Mouse (Mus musculus) right cerebral cortex, postnatal 10 days (tissue): Measurements from ENCODE around the gene Kdelr3.

Experiments used
- DNase-seq, 2 experiments: peaks; one replicate each; pipeline ENCODE4 v3.0.0; 2021; ENCODE audit warnings: low spot score in 2 of 2

Gene Kdelr3

GRCm38 (mm10) chr15:79511553-79512320 is 4.5 kb upstream of the Kdelr3 start:
- peak; percentile 94 to 95 for DNase-seq

DNA sequence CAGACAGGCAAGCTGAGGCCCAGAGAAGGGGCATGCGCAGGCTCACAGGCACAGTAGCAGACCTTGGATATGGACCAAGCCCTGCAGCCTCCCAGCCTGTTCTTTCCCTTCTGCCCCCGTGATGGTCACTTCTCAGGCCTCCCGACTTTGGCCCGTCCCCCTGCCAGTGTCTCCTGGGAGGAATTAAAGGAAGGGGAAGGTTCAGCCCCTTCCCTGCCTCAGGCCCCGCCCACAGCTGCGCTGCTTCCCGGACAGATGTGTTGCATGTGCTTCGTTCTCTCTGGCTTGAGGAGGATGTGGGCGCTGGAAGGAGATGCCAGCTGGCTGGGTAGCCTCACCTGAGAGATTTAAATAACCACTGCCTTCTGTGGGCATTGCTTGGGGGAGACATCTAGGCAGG is 2.3 kb upstream of the Kdelr3 start:
- no peak for DNase-seq

GRCm38 (mm10) chr15:79517710-79518109 is 1.5 kb downstream of the Kdelr3 start:
- DNase-seq, result no peak

- DNase-seq, result no peak
These were observed 2.4 kb downstream of the Kdelr3 start for GRCm38 (mm10) chr15:79518571-79518970.

DNA sequence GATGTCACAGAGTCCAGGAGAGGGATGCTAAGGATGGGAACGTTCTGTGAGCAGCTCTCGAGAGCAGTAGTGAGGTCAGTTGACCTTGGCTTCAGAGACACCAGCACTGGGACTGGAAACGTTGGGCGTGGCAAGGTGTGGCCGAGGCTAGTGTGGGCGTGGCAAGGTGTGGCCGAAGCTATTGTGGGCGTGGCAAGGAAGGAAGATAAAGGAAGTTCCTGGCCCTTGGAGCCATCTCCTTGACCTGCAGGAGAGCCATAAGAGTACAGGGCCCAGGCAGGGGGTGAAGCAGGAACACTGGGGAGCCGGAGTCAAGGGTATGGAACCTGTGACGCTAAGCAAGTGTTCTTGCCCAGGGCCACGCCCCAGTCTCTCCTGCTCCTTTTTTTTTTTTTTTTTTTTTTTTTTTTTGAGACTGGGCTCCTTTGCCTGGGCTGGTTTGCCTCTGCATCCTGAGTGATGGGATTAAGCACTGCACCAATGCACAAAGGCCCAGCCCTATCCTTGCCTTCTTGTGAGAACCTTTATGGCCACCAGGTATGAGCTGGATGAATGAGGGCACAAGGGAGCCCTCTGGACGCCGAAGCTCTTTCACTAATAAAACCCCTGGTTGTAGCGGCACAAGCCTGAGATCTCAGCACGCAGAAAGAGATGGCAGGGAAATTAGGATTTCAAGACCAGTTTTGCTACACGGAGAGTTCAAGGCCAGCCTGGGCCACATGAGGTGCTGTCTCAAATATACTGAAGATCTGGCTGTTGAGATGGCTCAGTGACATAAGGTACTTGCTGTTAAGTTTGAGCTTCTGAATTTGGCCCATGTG is 3.4 kb downstream of the Kdelr3 start:
- DNase-seq, result no peak

DNA sequence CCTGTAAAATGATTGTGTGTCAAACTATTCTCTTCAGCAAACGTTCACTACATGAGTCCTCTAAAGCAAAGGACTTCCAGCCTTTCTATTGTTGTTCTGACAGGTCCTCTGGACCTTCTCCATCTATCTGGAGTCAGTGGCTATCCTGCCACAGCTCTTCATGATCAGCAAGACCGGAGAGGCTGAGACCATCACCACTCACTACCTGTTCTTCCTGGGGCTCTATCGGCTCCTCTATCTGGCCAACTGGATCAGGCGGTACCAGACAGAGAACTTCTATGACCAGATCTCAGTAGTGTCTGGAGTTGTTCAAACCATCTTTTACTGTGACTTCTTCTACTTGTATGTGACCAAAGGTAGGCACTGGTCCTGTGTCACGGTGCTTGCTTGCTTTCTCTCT is 9.4 kb downstream of the Kdelr3 start:
- no peak for DNase-seq

- DNase-seq, result no peak
These were observed 10.0 kb downstream of the Kdelr3 start for GRCm38 (mm10) chr15:79525979-79526768.

DNA sequence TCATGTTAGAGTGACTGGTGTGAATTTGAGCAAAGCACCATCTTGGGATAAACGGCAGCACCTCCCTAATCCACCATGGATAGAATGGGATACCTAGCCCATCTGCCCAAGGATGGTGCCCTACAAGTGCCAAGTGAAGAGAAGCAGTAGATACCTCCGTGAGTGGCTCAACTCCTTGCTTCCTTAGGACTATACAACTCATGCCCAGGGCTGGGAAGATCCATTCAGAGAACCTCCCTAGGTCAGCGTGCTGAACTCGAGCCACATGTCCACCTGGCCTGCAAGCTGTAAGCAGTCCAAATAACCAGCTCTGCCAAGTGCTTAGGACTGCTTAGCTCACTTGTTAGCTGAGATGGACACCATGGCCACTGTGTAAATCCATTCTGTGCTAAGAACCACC is 11.0 kb downstream of the Kdelr3 start:
- DNase-seq, result no peak

GRCm38 (mm10) chr15:79527991-79528639 is 11.9 kb downstream of the Kdelr3 start:
- no peak for DNase-seq

GRCm38 (mm10) chr15:79529935-79530334 is 13.7 kb downstream of the Kdelr3 start:
- no peak for DNase-seq

DNA sequence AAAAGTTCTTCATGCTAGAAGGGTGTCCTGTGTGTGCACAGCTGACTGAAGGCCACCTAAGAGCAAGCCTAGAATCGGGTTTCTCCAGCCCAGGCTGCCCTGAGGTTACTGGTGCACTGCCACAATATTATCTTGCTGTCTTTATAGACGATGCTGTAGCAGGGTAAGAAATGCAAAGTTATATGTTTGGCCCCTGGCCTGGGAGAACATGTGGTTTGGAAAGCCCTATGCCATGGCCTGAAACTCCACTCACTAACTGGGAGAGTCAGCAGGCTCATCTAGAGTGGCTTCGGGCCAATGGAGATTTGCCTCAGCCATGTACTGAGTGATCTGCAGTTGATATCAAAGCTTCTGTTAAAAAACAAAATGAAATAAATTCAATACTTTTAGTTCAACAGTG is 17.6 kb downstream of the Kdelr3 start:
- DNase-seq, result no peak

DNA sequence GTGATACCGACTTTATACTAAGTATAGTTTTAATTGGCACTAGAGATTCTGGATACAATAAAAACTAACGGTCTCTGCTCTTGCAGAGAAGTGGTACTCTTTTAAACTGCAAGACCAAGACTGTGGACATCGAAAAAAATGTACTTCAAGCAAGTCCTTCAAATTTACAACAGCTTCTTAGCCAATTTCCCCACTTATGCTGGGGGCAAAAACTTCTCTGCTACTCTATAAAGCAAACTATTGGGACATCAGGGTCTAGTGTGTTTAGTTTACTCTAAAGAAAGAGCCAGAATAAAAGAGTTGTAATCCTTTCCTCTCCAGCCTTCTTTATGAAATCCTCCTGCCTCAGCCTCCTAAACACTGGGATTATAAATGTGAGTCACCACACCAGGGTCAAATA is 27.8 kb downstream of the Kdelr3 start:
- no peak for DNase-seq

- DNase-seq, result no peak
These were observed 29.3 kb downstream of the Kdelr3 start for GRCm38 (mm10) chr15:79545496-79545895.

DNA sequence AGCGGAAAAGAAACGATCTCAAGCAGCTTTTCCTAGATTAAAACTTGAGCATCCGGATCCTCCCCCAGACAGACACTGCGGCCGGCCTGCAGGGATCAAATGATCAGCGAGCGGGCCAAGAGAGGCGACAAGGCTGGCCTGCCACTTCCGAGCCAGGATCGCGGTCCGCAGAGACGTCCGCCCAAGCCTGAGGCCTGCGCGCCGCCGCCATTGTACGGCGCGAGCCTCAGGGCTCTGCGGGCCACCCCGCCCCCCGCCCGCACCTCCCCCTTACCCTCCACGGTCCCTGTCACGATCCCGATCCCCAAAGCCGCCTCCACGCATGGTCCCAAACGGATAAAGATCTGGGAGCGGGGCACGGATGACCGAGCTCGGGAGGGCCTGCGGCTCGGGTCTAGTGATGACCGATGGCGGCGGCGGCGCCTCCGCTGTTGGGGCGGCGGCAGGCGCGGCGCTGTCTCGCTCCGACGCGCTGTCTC is 29.7 kb downstream of the Kdelr3 start:
- peak; percentile 65 for DNase-seq

DNA sequence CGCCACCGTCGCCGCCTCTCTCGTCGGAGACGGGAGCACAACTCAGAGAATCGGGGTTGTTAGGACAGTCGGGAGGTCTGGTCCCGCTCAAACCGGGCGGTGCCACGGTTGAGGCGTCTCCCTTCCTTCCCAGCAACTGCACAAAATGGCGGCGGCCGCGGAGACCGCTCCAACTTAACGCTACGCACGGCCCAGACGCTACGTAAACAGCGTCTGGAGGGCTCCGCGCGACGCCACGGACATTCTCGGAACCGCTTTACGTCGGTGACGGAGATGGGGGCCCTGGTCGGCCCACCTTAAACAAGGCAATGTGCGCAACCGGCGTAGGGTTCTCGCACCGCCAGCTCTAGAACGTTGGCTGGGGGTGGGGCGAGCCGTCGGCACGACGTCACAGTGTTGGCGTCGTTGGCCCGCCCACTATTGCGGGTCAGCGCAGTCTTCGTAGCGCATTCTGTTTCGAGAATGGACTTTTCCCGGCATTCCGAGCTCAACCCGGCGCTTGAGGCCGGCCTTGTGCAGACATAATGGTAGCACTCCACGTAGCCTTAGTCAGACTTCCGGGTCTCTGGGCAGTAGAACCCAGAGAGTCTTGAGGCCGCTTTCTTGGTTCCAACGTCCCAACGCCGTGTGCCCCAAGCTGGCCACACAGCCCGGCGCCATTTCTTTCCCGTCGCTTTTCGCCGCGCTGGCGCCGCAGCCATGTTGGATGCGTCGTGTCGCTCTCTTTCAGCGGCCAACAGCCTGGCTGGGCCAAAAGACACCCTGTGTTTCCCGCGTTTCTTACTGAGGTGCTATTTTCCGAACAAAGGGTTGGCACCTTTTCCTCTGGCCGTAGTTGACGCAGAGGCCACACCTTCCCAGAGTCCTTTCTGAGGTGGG is 30.4 kb downstream of the Kdelr3 start, which contains the start of gene Ddx17:
TSS of gene Ddx17 (minus strand) at position 332 of the 879 bp plus-strand sequence.
- peak; percentile 98 to 99 for DNase-seq

- DNase-seq, result no peak
These were observed 31.1 kb downstream of the Kdelr3 start for GRCm38 (mm10) chr15:79547289-79547820.

- no peak for DNase-seq
These were observed 32.0 kb downstream of the Kdelr3 start for GRCm38 (mm10) chr15:79548226-79548625.

GRCm38 (mm10) chr15:79552566-79552965 is 36.4 kb downstream of the Kdelr3 start:
- no peak for DNase-seq

DNA sequence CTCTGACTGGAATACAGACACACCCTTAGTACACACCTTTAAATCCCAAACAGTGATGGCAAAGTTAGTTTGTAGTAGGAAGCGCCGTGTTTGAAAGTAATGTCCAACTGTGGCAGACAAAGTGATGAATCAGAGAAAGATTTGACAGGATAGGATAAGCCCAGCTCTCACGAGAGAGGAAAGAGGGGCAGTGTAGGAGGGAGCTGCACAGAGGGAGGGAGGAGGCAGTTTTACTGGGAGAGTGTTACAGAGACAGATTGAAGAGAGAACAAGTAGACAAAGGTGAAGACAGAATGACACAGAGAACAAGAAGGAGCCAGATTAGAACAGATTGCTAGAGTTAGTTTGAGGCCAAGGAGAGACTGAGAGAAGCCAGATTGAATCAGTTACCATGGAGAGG is 43.4 kb downstream of the Kdelr3 start:
- no peak for DNase-seq

DNA sequence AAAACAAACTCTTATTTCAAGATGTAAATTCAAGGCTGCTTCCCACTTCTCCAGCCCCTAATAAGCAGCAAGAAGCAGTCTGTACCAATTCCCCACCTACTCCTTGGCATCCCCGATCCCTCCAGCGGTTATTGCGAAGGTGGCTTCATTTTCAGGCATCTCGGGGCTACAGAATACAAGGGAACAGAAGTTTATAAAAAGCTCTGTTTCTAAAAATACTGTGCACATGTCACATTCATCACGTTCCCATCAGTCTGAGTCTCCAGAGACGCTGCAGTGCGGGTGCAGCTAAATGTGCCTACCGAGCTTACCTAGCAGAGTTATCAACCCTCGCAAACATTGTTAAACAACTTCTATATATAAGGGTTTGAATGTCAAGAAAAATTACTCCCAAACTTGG is 46.2 kb downstream of the Kdelr3 start:
- peak; percentile 62 to 68 for DNase-seq
